In genomic region chr7:144417644-144418343, GRCm38 (mm10) we compare ENCODE assay signal across 8 mouse cellular contexts. TPM values are rescaled to one million over a fixed set of nuclear protein-coding genes. Genes with fewer than 3 reads are reported as not detected.
DNase-seq lines count a peak whose midpoint lies in the region; ATAC-seq lines count a peak whose summit lies in the region.

No protein-coding gene starts in this region.

- WGBS in heart, embryonic 11.5 days (ENCODE audit: insufficient replicate concordance): 43% methylated on average over 16 of the region's 16 CpGs
- WGBS in forebrain, embryonic 11.5 days: 51% methylated on average over 16 of the region's 16 CpGs
- WGBS in neural tube, embryonic 12.5 days: 40% methylated on average over 16 of the region's 16 CpGs

- H3K4me3 ChIP-seq in heart, embryonic 11.5 days (ENCODE audit: low read depth, low read length): no peak overlapping the region
- no peak overlapping the region for H3K4me3 ChIP-seq in forebrain, embryonic 11.5 days (ENCODE audit: low read depth, low read length)
- no peak overlapping the region for H3K4me3 ChIP-seq in neural tube, embryonic 12.5 days

- no peak overlapping the region for H3K4me2 ChIP-seq in heart, embryonic 11.5 days
- no peak overlapping the region for H3K4me2 ChIP-seq in forebrain, embryonic 11.5 days (ENCODE audit: low read depth, low read length, severe bottlenecking)
- H3K4me2 ChIP-seq in neural tube, embryonic 12.5 days (replicated peaks): peak overlapping the region; percentile 30

- no peaks in the 10 kb centered on the region for H3K36me3 ChIP-seq in heart, embryonic 11.5 days (ENCODE audit: control insufficient read depth, insufficient read depth, low read length)
- H3K36me3 ChIP-seq in forebrain, embryonic 11.5 days (ENCODE audit: control insufficient read depth, insufficient read depth, low read length): no peaks in the 10 kb centered on the region
- H3K36me3 ChIP-seq in neural tube, embryonic 12.5 days: no peaks in the 10 kb centered on the region

- no peaks in the 10 kb centered on the region for H3K9me3 ChIP-seq in heart, embryonic 11.5 days (replicated peaks; ENCODE audit: control insufficient read depth, low read length)
- H3K9me3 ChIP-seq in forebrain, embryonic 11.5 days (ENCODE audit: control insufficient read depth, low read length): no peaks in the 10 kb centered on the region
- no peaks in the 10 kb centered on the region for H3K9me3 ChIP-seq in neural tube, embryonic 12.5 days

- peak; percentile 92 for DNase-seq in heart, adult 11 months
- peak; percentile 98 for DNase-seq in brain, adult 2 months (ENCODE audit: low read depth, low spot score)
- peak; percentile 75 for DNase-seq in forebrain, embryonic 11.5 days (ENCODE audit: low spot score)
- DNase-seq in heart, postnatal 4 days: peak; percentile 48
- DNase-seq in left cerebral cortex, adult 9 months (ENCODE audit: low spot score in 2 of 2): peak; percentile 90 to 93
- no peak for DNase-seq in thymus, postnatal 36 days

- H3K9ac ChIP-seq in heart, embryonic 11.5 days (ENCODE audit: low read depth, low read length): no peak overlapping the region
- H3K9ac ChIP-seq in forebrain, embryonic 11.5 days (ENCODE audit: low read length): no peak overlapping the region
- no peak overlapping the region for H3K9ac ChIP-seq in neural tube, embryonic 12.5 days

- no peak overlapping the region for H3K27ac ChIP-seq in heart, embryonic 11.5 days (ENCODE audit: low read depth, low read length)
- H3K27ac ChIP-seq in forebrain, embryonic 11.5 days (ENCODE audit: low read depth, low read length): peak overlapping the region; percentile 60
- H3K27ac ChIP-seq in neural tube, embryonic 12.5 days: peak overlapping the region; percentile 59

- no peak for ATAC-seq in heart, embryonic 11.5 days (replicated peaks; ENCODE audit: insufficient number of reproducible peaks, low FRiP score, low TSS enrichment)
- peak; percentile 67 for ATAC-seq in forebrain, embryonic 11.5 days (replicated peaks; ENCODE audit: low FRiP score)
- peak; percentile 82 for ATAC-seq in neural tube, embryonic 12.5 days (ENCODE audit: low FRiP score, low read depth)

- H3K27me3 ChIP-seq in heart, embryonic 11.5 days (ENCODE audit: control insufficient read depth, insufficient read depth, low read length): no peaks in the 10 kb centered on the region
- H3K27me3 ChIP-seq in forebrain, embryonic 11.5 days (ENCODE audit: control insufficient read depth, insufficient read depth, low read length): no peaks in the 10 kb centered on the region
- H3K27me3 ChIP-seq in neural tube, embryonic 12.5 days (replicated peaks): no peaks in the 10 kb centered on the region

- H3K4me1 ChIP-seq in heart, embryonic 11.5 days (ENCODE audit: control insufficient read depth, insufficient read depth, low read length): peaks cover 11% of the 10 kb centered on the region; the same call in 1 of the 2 replicates
- H3K4me1 ChIP-seq in forebrain, embryonic 11.5 days (replicated peaks; ENCODE audit: control insufficient read depth, insufficient read depth, low read length): peaks cover 17% of the 10 kb centered on the region
- H3K4me1 ChIP-seq in neural tube, embryonic 12.5 days: peaks cover 32% of the 10 kb centered on the region

RNA-seq across cellular contexts. Expression of gene Cttn, which starts 53.0 kb away (rescaled TPM):
- 128 and 153 TPM in 2 replicates for polyA plus RNA-seq in heart, embryonic 11.5 days (2014; fragmentation: Nextera tagmentation; extraction: Ambion mirVana)
- polyA plus RNA-seq in forebrain, embryonic 11.5 days (2014; fragmentation: Nextera tagmentation; extraction: Ambion mirVana): 183 and 190 TPM in 2 replicates
- total RNA-seq in heart, postnatal 4 days (2021): 10 to 100 TPM; 88.0 to 93.4 TPM
- 184 and 191 TPM in 2 replicates for polyA plus RNA-seq in neural tube, embryonic 12.5 days (2016; fragmentation: Nextera tagmentation; extraction: Ambion mirVana)

Comparison
In these comparisons a context has a peak if more than half of its experiments do, and no peak if none do; other contexts are left out.
1. DNase-seq: peak in heart, adult 11 months (single experiment), brain, adult 2 months (single experiment), forebrain, embryonic 11.5 days (single experiment), heart, postnatal 4 days (single experiment) and left cerebral cortex, adult 9 months (2 of 2); none in thymus, postnatal 36 days (0 of 2).